Mouse (Mus musculus) bone marrow macrophage, adult 2 months (primary cell): Measurements from ENCODE around the gene Bpi.

Experiments used
- CTCF ChIP-seq: IDR thresholded peaks from 2 replicates; pipeline ENCODE4 v1.5.1; 2012; ENCODE audit warnings: low read depth, mild to moderate bottlenecking, low read length, moderate library complexity
- POLR2A ChIP-seq: IDR thresholded peaks from 2 replicates; pipeline ENCODE4 v1.6.1; 2012; ENCODE audit warnings: mild to moderate bottlenecking, low read depth, low read length, borderline replicate concordance

DNA sequence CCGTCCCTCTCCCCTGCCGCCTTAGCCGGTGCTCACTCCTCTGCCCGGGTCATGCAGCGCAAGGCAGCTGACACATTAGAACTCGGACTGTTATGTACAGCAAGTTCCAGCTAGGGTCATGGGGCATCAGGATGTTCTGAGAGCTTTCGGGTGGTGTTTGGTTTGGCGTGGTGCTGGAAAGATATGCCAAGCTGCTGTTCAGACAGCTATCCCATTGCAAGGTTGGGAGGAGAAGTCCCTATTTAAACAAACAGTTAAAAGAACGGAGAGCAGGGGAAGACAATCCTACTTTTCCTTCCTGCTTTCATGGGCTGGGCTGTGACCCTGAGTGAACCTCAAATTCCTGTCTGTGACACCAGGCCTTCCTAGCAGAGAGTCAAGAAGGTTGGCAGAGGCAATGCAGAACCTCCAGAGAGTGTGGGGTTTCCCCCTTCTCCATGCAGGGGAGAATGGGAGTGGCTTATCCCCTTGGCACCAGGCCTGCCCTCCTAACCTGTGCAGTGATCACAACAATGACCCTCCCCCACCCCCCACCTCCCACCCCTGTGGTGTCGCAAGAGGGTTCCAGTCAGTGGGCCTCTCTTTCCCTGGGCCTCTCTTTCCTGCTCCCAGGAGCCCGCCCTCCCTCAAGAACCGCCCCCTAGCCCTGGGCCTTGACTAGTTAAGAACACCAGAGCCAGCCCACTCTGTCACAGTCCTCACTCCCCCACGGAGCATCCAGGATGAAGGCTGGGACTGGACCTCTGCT, 48.2 kb downstream of the Bpi start, which contains the start of gene Lbp:
- TF ChIP-seq CTCF (no peak), POLR2A (no peak)
